Mouse (Mus musculus) myocyte (in vitro differentiated cells): ENCODE measurements around the gene Mcpt2. TPM values are rescaled to one million over a fixed set of nuclear protein-coding genes. Genes with fewer than 3 reads are reported as not detected.
"Not testable (repeated sequence)": the region's sequence is repeated elsewhere in the genome, so short reads cannot be mapped to it uniquely, and the experiment has no call there.

Experiments used
- H3K27me3 ChIP-seq: one replicate; pipeline ENCODE4 v1.6.1; 2011; ENCODE audit not compliant: control insufficient read depth, insufficient read depth, insufficient read length
- H3K36me3 ChIP-seq: one replicate; pipeline ENCODE4 v1.6.1; 2011; ENCODE audit not compliant: control insufficient read depth, insufficient read depth
- H3K4me2 ChIP-seq: one replicate; pipeline ENCODE4 v1.6.1; 2011; ENCODE audit warnings: low read depth, control low read depth
- H3K4me3 ChIP-seq: one replicate; pipeline ENCODE4 v1.5.1; 2011; ENCODE audit warnings: mild to moderate bottlenecking, control low read depth, moderate library complexity
- H3K79me2 ChIP-seq: one replicate; pipeline ENCODE4 v1.6.1; 2011; ENCODE audit not compliant: control insufficient read depth, insufficient read depth
- H3ac ChIP-seq: one replicate; pipeline ENCODE4 v1.6.1; 2011; ENCODE audit not compliant: control insufficient read depth, insufficient read length
- CEBPB ChIP-seq: IDR thresholded peaks from 2 replicates; pipeline ENCODE4 v1.6.1; 2011; ENCODE audit warnings: mild to moderate bottlenecking, moderate library complexity; ENCODE audit not compliant: poor library complexity, insufficient read depth, severe bottlenecking
- E2F4 ChIP-seq: IDR thresholded peaks from one replicate; pipeline ENCODE4 v1.6.1; 2011; ENCODE audit warnings: mild to moderate bottlenecking, control low read depth, moderate library complexity; ENCODE audit not compliant: insufficient read depth
- MAX ChIP-seq: IDR thresholded peaks from one replicate; pipeline ENCODE4 v1.6.1; 2011; ENCODE audit warnings: low read depth, mild to moderate bottlenecking, control low read depth
- MYOD1 ChIP-seq, 3 experiments: IDR thresholded peaks; one replicate each; pipeline ENCODE4 v1.6.1; 2011; ENCODE audit warnings: control low read depth in 2 of 3, low read depth in 2 of 3, mild to moderate bottlenecking in 2 of 3, moderate library complexity in 1 of 3; ENCODE audit not compliant: insufficient read length in 2 of 3, control insufficient read depth in 1 of 3
- MYOG ChIP-seq, 3 experiments: IDR thresholded peaks; one replicate each; pipeline ENCODE4 v1.6.1; 2011; ENCODE audit warnings: control low read depth in 2 of 3, low read depth in 2 of 3, mild to moderate bottlenecking in 2 of 3; ENCODE audit not compliant: insufficient read length in 2 of 3, control insufficient read depth in 1 of 3, insufficient read depth in 1 of 3
- POLR2A ChIP-seq: IDR thresholded peaks from one replicate; pipeline ENCODE4 v1.6.1; 2011; ENCODE audit warnings: low read depth, mild to moderate bottlenecking, control low read depth, moderate library complexity; ENCODE audit not compliant: insufficient read length
- POLR2AphosphoS2 ChIP-seq: IDR thresholded peaks from one replicate; pipeline ENCODE4 v1.6.1; 2011; ENCODE audit warnings: low read depth, control low read depth; ENCODE audit not compliant: insufficient read length
- REST ChIP-seq: IDR thresholded peaks from one replicate; pipeline ENCODE4 v1.6.1; 2011; ENCODE audit warnings: mild to moderate bottlenecking, control low read depth, moderate library complexity; ENCODE audit not compliant: insufficient read depth, insufficient read length
- SRF ChIP-seq: IDR thresholded peaks from one replicate; pipeline ENCODE4 v1.6.1; 2011; ENCODE audit warnings: low read depth; ENCODE audit not compliant: control insufficient read depth, insufficient read length
- TCF12 ChIP-seq: IDR thresholded peaks from one replicate; pipeline ENCODE4 v1.6.1; 2011; ENCODE audit warnings: mild to moderate bottlenecking, control low read depth; ENCODE audit not compliant: poor library complexity, insufficient read depth, severe bottlenecking
- TCF3 ChIP-seq: IDR thresholded peaks from one replicate; pipeline ENCODE4 v1.6.1; 2011; ENCODE audit warnings: low read depth, control low read depth; ENCODE audit not compliant: insufficient read length
- USF1 ChIP-seq: IDR thresholded peaks from one replicate; pipeline ENCODE4 v1.6.1; 2011; ENCODE audit warnings: low read depth, mild to moderate bottlenecking, control low read depth, moderate library complexity
- polyA plus RNA-seq: library from polyadenylated mRNA; unstranded; fragments of >200 nt; fragmentation: generic; extraction: Trizol; gene quantifications from one replicate; pipeline ENCODE4 v1.2.1, GENCODE M21; 2012; ENCODE audit warnings: missing spikeins

Gene Mcpt2
- polyA plus RNA-seq, 1 experiment: not detected

DNA sequence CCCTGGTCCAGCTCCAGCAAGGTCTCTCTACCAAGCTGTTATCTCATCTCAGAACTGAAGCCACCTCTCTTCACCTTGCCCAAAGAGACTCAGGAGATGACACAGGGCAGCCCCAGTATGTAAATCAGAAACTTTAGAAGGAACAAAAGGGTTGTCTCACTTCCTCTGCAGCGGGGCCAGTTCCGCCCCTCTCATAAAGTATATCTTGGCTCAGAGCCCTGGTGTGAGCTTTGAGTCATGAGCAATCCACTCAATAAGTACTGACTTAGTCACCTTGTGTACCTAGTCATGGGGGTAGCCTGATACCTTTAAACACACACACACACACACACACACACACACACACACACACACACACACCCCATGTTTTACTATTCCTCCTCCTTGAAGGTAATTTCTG, 7.4 kb upstream of the Mcpt2 start:
- Histone ChIP-seq H3ac (no peak overlapping the region), H3K4me3 (no peak overlapping the region), H3K36me3 (no peaks in the 10 kb centered on the region), H3K79me2 (no peaks in the 10 kb centered on the region), H3K27me3 (no peaks in the 10 kb centered on the region), H3K4me2 (no peak overlapping the region)
- TF ChIP-seq SRF (no peak), E2F4 (no peak), REST (no peak)

DNA sequence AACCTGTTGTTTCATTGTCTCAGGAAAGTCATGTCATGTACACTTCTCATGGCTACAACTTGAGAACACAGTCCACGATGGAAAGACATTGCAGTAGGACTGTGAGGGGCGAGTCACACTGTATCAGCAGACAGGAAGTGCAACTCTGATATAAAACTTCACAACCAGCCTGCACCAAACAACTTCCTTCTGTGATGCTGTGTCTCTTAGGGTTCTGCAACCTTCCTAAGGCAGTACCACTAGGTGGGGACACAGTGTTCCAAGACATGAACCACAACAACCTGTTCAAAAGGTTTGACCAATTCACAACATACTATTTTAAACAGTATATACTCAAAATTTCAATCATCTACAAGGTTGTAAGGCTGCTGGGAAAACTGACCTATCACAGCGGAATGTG, 13.6 kb downstream of the Mcpt2 start:
- Histone ChIP-seq H3K27me3 (no peaks in the 10 kb centered on the region), H3ac (no peak overlapping the region), H3K36me3 (no peaks in the 10 kb centered on the region), H3K4me3 (no peak overlapping the region), H3K79me2 (no peaks in the 10 kb centered on the region), H3K4me2 (no peak overlapping the region)
- TF ChIP-seq MYOG (IDR thresholded peaks at IDR 0.05; ENCODE audit: control insufficient read depth in 1 of 3, insufficient read depth in 1 of 3, insufficient read length in 2 of 3, low read depth in 2 of 3) (no peak), TCF12 (no peak), USF1 (no peak), MAX (no peak), POLR2AphosphoS2 (no peak), E2F4 (no peak), REST (no peak), MYOD1 (IDR thresholded peaks at IDR 0.05; ENCODE audit: control insufficient read depth in 1 of 3, insufficient read length in 2 of 3, low read depth in 2 of 3) (no peak), POLR2A (no peak), TCF3 (no peak), CEBPB (no peak), SRF (no peak)

- H3K27me3 ChIP-seq: peaks cover 7% of the 10 kb centered on the region
- no peak for TF ChIP-seq POLR2AphosphoS2
- no peak for TF ChIP-seq POLR2A
- no peak for TF ChIP-seq MYOD1 (IDR thresholded peaks at IDR 0.05; ENCODE audit: control insufficient read depth in 1 of 3, insufficient read length in 2 of 3, low read depth in 2 of 3)
- no peak for TF ChIP-seq TCF12
- no peak for TF ChIP-seq MYOG (IDR thresholded peaks at IDR 0.05; ENCODE audit: control insufficient read depth in 1 of 3, insufficient read depth in 1 of 3, insufficient read length in 2 of 3, low read depth in 2 of 3)
- H3ac ChIP-seq: no peak overlapping the region
- no peak overlapping the region for H3K4me3 ChIP-seq
- no peaks in the 10 kb centered on the region for H3K79me2 ChIP-seq
- H3K4me2 ChIP-seq: no peak overlapping the region
- H3K36me3 ChIP-seq: no peaks in the 10 kb centered on the region
Observed at GRCm38 (mm10) chr14:56057722-56058121, 15.9 kb downstream of the Mcpt2 start.

DNA sequence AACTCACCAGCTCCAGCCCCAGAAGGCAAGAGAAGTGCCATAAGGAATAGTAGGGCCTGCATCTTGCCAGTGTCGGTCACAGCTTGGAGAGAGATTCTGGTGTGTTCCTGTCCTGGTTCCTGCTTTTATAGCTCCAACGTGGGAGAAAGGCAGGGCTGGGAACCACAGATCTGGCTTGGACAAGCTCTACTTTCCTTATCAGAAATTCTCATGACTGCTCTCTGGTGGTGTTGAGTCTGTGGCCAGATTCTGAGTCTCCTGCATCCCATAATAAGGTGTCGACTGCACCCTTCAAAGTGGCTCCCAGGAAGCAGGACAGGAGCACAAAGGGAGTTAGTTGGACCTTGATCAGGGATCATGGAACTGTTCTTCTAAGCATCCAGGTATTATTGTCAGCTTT, 20.4 kb downstream of the Mcpt2 start, which contains the start of gene Mcpt4:
Gene Mcpt4 (minus strand): TSS at position 101 of the 400 bp plus-strand sequence.
- not testable (repeated sequence) for H3K36me3 ChIP-seq, H3K27me3 ChIP-seq, H3K4me2 ChIP-seq, H3K79me2 ChIP-seq, H3K4me3 ChIP-seq, H3ac ChIP-seq

DNA sequence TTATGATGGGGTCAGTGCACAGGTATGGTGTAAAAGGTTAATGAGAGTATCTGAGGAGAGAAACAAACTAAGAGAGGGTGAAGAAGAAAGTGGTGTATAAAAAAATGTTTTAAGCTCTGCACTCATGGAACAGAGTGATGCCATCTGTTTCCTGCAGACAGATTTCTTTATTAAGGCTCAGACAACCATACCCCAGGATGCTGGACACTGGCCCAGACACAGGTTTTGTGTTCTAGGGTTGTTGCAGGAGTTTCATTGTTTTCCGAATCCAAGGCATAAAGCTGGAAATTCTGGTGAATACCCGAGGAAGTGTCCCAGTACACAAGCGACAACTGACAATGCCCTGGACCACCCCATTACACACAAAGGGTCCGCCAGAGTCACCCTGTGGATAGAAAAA, 40.2 kb downstream of the Mcpt2 start:
- no peaks in the 10 kb centered on the region for H3K27me3 ChIP-seq
- TF ChIP-seq POLR2AphosphoS2: no peak
- TF ChIP-seq E2F4: no peak
- no peak for TF ChIP-seq TCF12
- TF ChIP-seq REST: no peak
- TF ChIP-seq CEBPB: no peak
- TF ChIP-seq USF1: no peak
- TF ChIP-seq MYOG (IDR thresholded peaks at IDR 0.05; ENCODE audit: control insufficient read depth in 1 of 3, insufficient read depth in 1 of 3, insufficient read length in 2 of 3, low read depth in 2 of 3): no peak
- TF ChIP-seq SRF: no peak
- TF ChIP-seq POLR2A: no peak
- no peak for TF ChIP-seq TCF3
- no peak for TF ChIP-seq MAX
- no peak for TF ChIP-seq MYOD1 (IDR thresholded peaks at IDR 0.05; ENCODE audit: control insufficient read depth in 1 of 3, insufficient read length in 2 of 3, low read depth in 2 of 3)
- no peaks in the 10 kb centered on the region for H3K79me2 ChIP-seq
- no peak overlapping the region for H3K4me3 ChIP-seq
- no peak overlapping the region for H3ac ChIP-seq
- no peak overlapping the region for H3K4me2 ChIP-seq
- no peaks in the 10 kb centered on the region for H3K36me3 ChIP-seq
